Mouse (Mus musculus) small intestine, adult 2 months (tissue): ENCODE measurements at regions not wholly inside any gene's neighbourhood (a gene's known extent, or its start where the extent isn't known, plus 50 kb on each side); places are given as distances from the start of the nearest gene placed in this dataset.

Experiments used
- H3K27ac ChIP-seq: fragments of 200-500 bp; 2 replicates; pipeline ENCODE4 v1.5.1; 2012; ENCODE audit warnings: low read depth, low read length, control low read depth, inconsistent platforms; ENCODE audit not compliant: insufficient read depth
- H3K27me3 ChIP-seq: fragments of 200-500 bp; 2 replicates; pipeline ENCODE4 v1.6.1; 2012; ENCODE audit warnings: mild to moderate bottlenecking, moderate library complexity, low read length, inconsistent platforms; ENCODE audit not compliant: control insufficient read depth, insufficient read depth
- H3K36me3 ChIP-seq: fragments of 200-500 bp; 2 replicates; pipeline ENCODE4 v1.6.1; 2012; ENCODE audit warnings: mild to moderate bottlenecking, low read length, control low read depth, inconsistent platforms; ENCODE audit not compliant: control insufficient read depth, insufficient read depth
- H3K4me1 ChIP-seq: fragments of 200-500 bp; 2 replicates; pipeline ENCODE4 v1.6.1; 2012; ENCODE audit warnings: low read length, inconsistent platforms, mixed read lengths; ENCODE audit not compliant: control insufficient read depth, insufficient read depth, insufficient read length
- H3K4me3 ChIP-seq: fragments of 200-500 bp; 2 replicates; pipeline ENCODE4 v1.5.1; 2012; ENCODE audit warnings: low read depth, mild to moderate bottlenecking, control low read depth, inconsistent platforms, low read length, moderate library complexity
- CTCF ChIP-seq: fragments of 200-500 bp; IDR thresholded peaks from 2 replicates; pipeline ENCODE4 v1.5.1; 2012; ENCODE audit warnings: low read depth, mild to moderate bottlenecking, control low read depth, inconsistent platforms, low read length, moderate library complexity, mixed read lengths; ENCODE audit not compliant: insufficient replicate concordance, insufficient read length; ENCODE audit errors: extremely low read depth
- POLR2A ChIP-seq: fragments of 200-500 bp; IDR thresholded peaks from 2 replicates; pipeline ENCODE4 v1.6.1; 2012; ENCODE audit warnings: low read depth, mild to moderate bottlenecking, control low read depth, inconsistent platforms, low read length, moderate library complexity
- WGBS: fragments of 180-500 bp; shearing (Covaris S2); methylation state at CpG from one replicate; pipeline ENCODE4 v1.1.7; 2018; 5-methylcytosine and 5-hydroxymethylcytosine counted together

DNA sequence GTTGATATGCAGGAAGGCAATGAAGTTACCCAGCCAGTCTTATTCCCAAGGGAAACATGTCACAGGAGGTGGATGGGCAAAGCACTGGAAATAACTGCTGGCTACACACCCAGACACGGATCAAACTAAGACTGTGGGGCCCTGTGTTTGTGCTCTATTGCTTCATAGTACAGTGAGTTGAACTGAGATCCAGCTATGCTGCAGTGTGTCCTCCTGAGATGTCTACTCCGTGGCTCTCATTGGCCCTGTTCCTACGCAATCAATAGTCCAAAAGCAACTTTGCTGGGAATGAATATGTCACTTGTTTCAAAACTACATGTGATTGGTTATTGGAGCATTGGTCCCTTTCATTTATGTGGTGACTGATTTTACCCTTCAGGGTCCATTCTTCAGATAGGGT is 213.8 kb upstream of the Bmp2 start:
- H3K27me3 ChIP-seq = no peaks in the 10 kb centered on the region
- TF ChIP-seq CTCF (no peak), POLR2A (no peak)
- H3K4me1 ChIP-seq = no peaks in the 10 kb centered on the region
- H3K27ac ChIP-seq = no peak overlapping the region
- WGBS = 63% methylated on average over 3 of the region's 3 CpGs
- no peaks in the 10 kb centered on the region for H3K36me3 ChIP-seq
- no peak overlapping the region for H3K4me3 ChIP-seq

DNA sequence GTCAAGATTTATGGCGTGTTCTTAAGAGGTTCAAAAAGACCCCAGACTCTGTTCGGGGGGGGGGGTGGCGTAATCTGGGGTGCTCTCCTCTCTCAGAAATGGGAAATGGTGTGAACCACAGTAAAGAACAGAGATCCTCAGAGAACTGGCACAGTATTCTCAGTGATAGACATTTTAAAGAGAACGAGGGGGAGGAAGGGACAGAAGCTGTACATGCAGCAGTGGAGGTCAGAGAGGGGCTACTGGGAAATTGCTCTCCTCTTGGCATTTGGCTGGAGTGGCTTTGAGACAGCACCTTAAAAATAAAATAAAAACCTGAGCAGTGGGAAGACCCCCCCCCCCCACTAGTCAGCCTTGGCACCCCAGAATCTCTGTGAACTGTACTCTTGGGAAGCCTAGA is 210.6 kb upstream of the Bmp2 start:
- no peaks in the 10 kb centered on the region for H3K36me3 ChIP-seq
- no peak overlapping the region for H3K27ac ChIP-seq
- no peaks in the 10 kb centered on the region for H3K4me1 ChIP-seq
- 81% methylated on average over 4 of the region's 4 CpGs for WGBS
- TF ChIP-seq POLR2A (no peak), CTCF (no peak)
- no peak overlapping the region for H3K4me3 ChIP-seq
- H3K27me3 ChIP-seq = no peaks in the 10 kb centered on the region

DNA sequence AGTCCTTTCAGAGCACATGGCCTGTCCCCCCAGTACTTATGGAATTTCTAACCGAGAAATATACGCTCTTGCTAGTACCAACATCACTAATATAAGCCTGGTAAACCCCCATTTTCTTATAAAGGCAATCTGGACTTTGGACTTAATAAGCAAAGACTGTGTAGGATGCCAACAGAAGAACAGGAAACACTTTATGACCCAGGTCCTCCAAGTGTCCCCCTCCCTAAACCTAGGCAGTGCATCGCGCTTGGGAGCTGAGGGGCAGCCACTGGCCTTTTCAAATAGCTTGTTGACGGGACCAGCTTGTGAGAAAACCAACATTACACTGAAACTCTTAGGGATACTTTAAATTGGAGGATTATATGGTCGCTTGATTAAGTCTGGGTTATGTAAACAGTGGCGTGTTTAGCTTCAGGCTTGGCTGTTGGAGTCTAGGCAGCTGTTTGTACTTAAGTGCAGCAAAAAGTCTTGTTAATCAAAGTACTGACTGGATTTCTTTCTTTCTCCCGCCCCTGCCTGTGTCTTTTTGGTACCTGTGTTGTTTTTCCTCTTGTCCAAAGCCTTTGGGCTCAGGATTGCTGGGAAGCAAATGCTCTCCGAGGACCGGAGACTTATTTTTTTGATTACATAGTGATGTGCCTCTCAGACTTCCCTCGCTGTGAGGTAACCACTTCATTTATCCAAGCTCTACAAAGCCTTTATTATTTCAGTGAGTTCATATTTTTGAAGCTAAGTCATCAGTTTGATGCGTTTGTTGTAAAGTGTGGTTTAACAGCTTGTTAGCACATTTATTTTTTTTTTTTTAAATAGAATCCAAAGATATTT is 205.8 kb upstream of the Bmp2 start:
- no peaks in the 10 kb centered on the region for H3K36me3 ChIP-seq
- TF ChIP-seq POLR2A = no peak
- TF ChIP-seq CTCF = no peak
- H3K4me3 ChIP-seq = no peak overlapping the region
- H3K4me1 ChIP-seq = no peaks in the 10 kb centered on the region
- H3K27me3 ChIP-seq = no peaks in the 10 kb centered on the region
- WGBS = 29% methylated on average over 12 of the region's 12 CpGs
- H3K27ac ChIP-seq = no peak overlapping the region

DNA sequence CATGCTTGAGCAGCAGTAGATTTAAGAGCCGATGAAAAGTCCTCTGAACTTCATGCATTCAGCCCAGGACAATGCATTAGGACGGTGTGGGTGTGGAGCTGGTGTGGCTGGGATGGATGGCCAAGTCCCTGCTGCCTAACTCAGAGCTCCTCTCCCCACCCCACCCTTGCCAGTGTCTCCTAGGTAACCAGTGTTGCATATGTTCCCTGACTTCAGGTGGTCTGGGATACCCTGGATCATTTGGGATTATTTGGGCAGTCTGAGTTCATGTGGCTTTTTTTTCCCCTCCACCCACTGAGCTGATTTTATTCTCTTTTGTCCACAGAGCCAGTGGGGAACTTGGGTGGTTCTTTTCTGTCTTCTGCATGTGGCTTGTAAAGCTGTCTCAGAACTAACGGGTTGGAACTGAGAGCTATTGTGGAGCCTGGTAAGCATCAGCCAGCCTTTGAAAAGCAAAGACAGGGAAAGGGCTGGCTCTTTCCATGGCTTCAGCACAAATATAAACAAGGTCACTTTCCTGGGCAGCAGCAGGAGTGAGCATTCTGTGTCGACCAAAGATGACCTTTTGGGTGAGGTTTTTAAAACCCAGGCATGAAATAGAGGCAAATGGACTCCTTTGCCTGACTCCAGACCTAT is 205.1 kb upstream of the Bmp2 start:
- 46% methylated on average over 4 of the region's 4 CpGs for WGBS
- TF ChIP-seq CTCF (no peak), POLR2A (no peak)

DNA sequence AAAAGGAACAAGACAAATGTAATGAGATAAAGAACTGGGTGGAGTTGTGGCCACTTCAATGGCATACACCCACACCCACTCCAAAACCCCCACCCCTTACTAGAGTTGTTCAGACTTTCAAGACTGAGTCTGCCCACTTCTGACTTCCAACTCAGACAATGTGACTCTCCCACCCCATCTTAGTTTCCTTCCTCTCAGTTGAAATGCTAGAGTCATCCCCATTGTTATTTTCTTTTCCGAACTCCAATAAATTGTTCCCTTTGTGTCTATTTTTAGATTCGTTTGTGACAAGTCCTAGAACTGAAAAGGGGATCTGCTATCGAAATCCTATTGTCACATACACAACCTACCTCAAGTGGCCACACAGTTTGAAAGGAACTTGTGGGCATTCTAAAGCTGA is 200.7 kb upstream of the Bmp2 start:
- H3K4me1 ChIP-seq = no peaks in the 10 kb centered on the region
- WGBS = 73% methylated on average over 3 of the region's 3 CpGs
- H3K36me3 ChIP-seq = no peaks in the 10 kb centered on the region
- no peak overlapping the region for H3K4me3 ChIP-seq
- H3K27ac ChIP-seq = no peak overlapping the region
- H3K27me3 ChIP-seq = no peaks in the 10 kb centered on the region
- TF ChIP-seq CTCF = no peak
- TF ChIP-seq POLR2A = no peak

More for the DNA sequence above, 205.1 kb upstream of the Bmp2 start:
- Histone ChIP-seq H3K27ac (no peak overlapping the region), H3K4me3 (no peak overlapping the region), H3K27me3 (no peaks in the 10 kb centered on the region), H3K36me3 (no peaks in the 10 kb centered on the region), H3K4me1 (no peaks in the 10 kb centered on the region)

GRCm38 (mm10) chr2:133352800-133353199 is 199.2 kb upstream of the Bmp2 start:
- WGBS = 52% methylated on average over 3 of the region's 3 CpGs
- Histone ChIP-seq H3K4me3 (no peak overlapping the region), H3K36me3 (no peaks in the 10 kb centered on the region), H3K27ac (no peak overlapping the region), H3K4me1 (no peaks in the 10 kb centered on the region), H3K27me3 (no peaks in the 10 kb centered on the region)
- no peak for TF ChIP-seq POLR2A
- no peak for TF ChIP-seq CTCF

GRCm38 (mm10) chr2:133362693-133363443 is 189.1 kb upstream of the Bmp2 start:
- TF ChIP-seq POLR2A = no peak
- TF ChIP-seq CTCF = no peak
- Histone ChIP-seq H3K36me3 (no peaks in the 10 kb centered on the region), H3K4me3 (no peak overlapping the region), H3K27ac (no peak overlapping the region), H3K27me3 (no peaks in the 10 kb centered on the region), H3K4me1 (no peaks in the 10 kb centered on the region)
- 60% methylated on average over 4 of the region's 4 CpGs for WGBS
